Mouse (Mus musculus) forebrain, embryonic 13.5 days (tissue): ENCODE data around the gene Cxcr2. TPM values are rescaled to one million over a fixed set of nuclear protein-coding genes. Genes with fewer than 3 reads are reported as not detected.

Source experiments
- ATAC-seq: fragments of 200-750 bp; cut with Nextera tagmentation; 2 replicates; pipeline ENCODE4 v1.8.0; 2017
- H3K27ac ChIP-seq: fragments of 300-500 bp; sonication (generic); 2 replicates; pipeline ENCODE4 v1.5.1; 2015; ENCODE audit warnings: inconsistent platforms, mild to moderate bottlenecking, moderate library complexity
- H3K27me3 ChIP-seq: fragments of 300-500 bp; sonication (generic); 2 replicates; pipeline ENCODE4 v1.6.1; 2015; ENCODE audit warnings: mild to moderate bottlenecking, inconsistent platforms
- H3K36me3 ChIP-seq: fragments of 300-500 bp; sonication (generic); 2 replicates; pipeline ENCODE4 v1.6.1; 2015; ENCODE audit warnings: mild to moderate bottlenecking, inconsistent platforms; ENCODE audit not compliant: poor library complexity, severe bottlenecking
- H3K4me1 ChIP-seq: fragments of 300-500 bp; sonication (generic); 2 replicates; pipeline ENCODE4 v1.6.1; 2015; ENCODE audit warnings: inconsistent platforms
- H3K4me2 ChIP-seq: fragments of 300-500 bp; sonication (generic); 2 replicates; pipeline ENCODE4 v1.6.1; 2015; ENCODE audit warnings: inconsistent platforms, mild to moderate bottlenecking, moderate library complexity
- H3K4me3 ChIP-seq: fragments of 300-500 bp; sonication (generic); 2 replicates; pipeline ENCODE4 v1.5.1; 2015; ENCODE audit warnings: mild to moderate bottlenecking, inconsistent platforms
- H3K9ac ChIP-seq: fragments of 300-500 bp; sonication (generic); 2 replicates; pipeline ENCODE4 v1.6.1; 2015; ENCODE audit warnings: mild to moderate bottlenecking, inconsistent platforms
- H3K9me3 ChIP-seq: fragments of 300-500 bp; sonication (generic); replicated peaks from 2 replicates; pipeline ENCODE4 v1.6.1; 2016; ENCODE audit warnings: inconsistent platforms
- WGBS: fragments of 180-500 bp; shearing (Covaris S2); methylation state at CpG from one replicate; pipeline ENCODE4 v1.1.7; 2015; 5-methylcytosine and 5-hydroxymethylcytosine counted together
- polyA plus RNA-seq: library from polyadenylated mRNA; unstranded; fragments of >200 nt; fragmentation: Nextera tagmentation; extraction: Ambion mirVana; gene quantifications from 2 replicates; pipeline ENCODE4 v1.2.1, GENCODE M21; 2015

Cxcr2 gene
- polyA plus RNA-seq, 1 experiment from 2014 or later = 0.14 TPM

GRCm38 (mm10) chr1:74179624-74180408, 26.0 kb downstream of the Cxcr2 start:
- WGBS = 68% methylated on average over 9 of the region's 9 CpGs
- Histone ChIP-seq H3K4me3 (no peak overlapping the region), H3K9ac (no peak overlapping the region), H3K36me3 (no peaks in the 10 kb centered on the region), H3K27me3 (no peaks in the 10 kb centered on the region), H3K9me3 (no peaks in the 10 kb centered on the region), H3K4me2 (no peak overlapping the region), H3K4me1 (no peaks in the 10 kb centered on the region), H3K27ac (no peak overlapping the region)
- ATAC-seq = no peak

GRCm38 (mm10) chr1:74181462-74181861, 27.7 kb downstream of the Cxcr2 start:
- Histone ChIP-seq H3K27me3 (no peaks in the 10 kb centered on the region), H3K9ac (no peak overlapping the region), H3K4me2 (no peak overlapping the region), H3K27ac (no peak overlapping the region), H3K4me1 (no peaks in the 10 kb centered on the region), H3K4me3 (no peak overlapping the region), H3K36me3 (no peaks in the 10 kb centered on the region), H3K9me3 (no peaks in the 10 kb centered on the region)
- ATAC-seq = no peak
- 81% methylated on average over 2 of the region's 2 CpGs for WGBS

- H3K27me3 ChIP-seq = no peaks in the 10 kb centered on the region
- H3K9ac ChIP-seq = no peak overlapping the region
- H3K4me3 ChIP-seq = no peak overlapping the region
- H3K9me3 ChIP-seq = no peaks in the 10 kb centered on the region
- H3K4me2 ChIP-seq = no peak overlapping the region
- no peak overlapping the region for H3K27ac ChIP-seq
- no peak for ATAC-seq
- H3K36me3 ChIP-seq = no peaks in the 10 kb centered on the region
- H3K4me1 ChIP-seq = no peaks in the 10 kb centered on the region
- 63% methylated on average over 2 of the region's 2 CpGs for WGBS
Observed at GRCm38 (mm10) chr1:74183006-74183405, 29.2 kb downstream of the Cxcr2 start.

- Histone ChIP-seq H3K9me3 (no peaks in the 10 kb centered on the region), H3K4me1 (no peaks in the 10 kb centered on the region), H3K27ac (no peak overlapping the region), H3K27me3 (no peaks in the 10 kb centered on the region), H3K9ac (no peak overlapping the region), H3K4me3 (no peak overlapping the region), H3K36me3 (no peaks in the 10 kb centered on the region), H3K4me2 (no peak overlapping the region)
- ATAC-seq = no peak
- 92% methylated on average over 7 of the region's 7 CpGs for WGBS
Observed at GRCm38 (mm10) chr1:74190471-74190870, 36.7 kb downstream of the Cxcr2 start.

- WGBS = 89% methylated on average over 2 of the region's 2 CpGs
- H3K36me3 ChIP-seq = no peaks in the 10 kb centered on the region
- no peak for ATAC-seq
Observed at GRCm38 (mm10) chr1:74192711-74193110, 38.9 kb downstream of the Cxcr2 start.

GRCm38 (mm10) chr1:74194445-74194844, 40.7 kb downstream of the Cxcr2 start, which contains the start of gene Cxcr1:
Gene Cxcr1 (minus strand): TSS chr1:74194631.
- Histone ChIP-seq H3K4me1 (no peaks in the 10 kb centered on the region), H3K27ac (no peak within 1 kb of the TSS), H3K9me3 (no peaks in the 10 kb centered on the region), H3K4me2 (no peak within 1 kb of the TSS), H3K36me3 (no peaks in the 10 kb centered on the region), H3K9ac (no peak within 1 kb of the TSS), H3K27me3 (no peaks in the 10 kb centered on the region), H3K4me3 (no peak within 1 kb of the TSS)
- 70% methylated on average over 8 of the region's 8 CpGs for WGBS
- no peak for ATAC-seq

More at GRCm38 (mm10) chr1:74192711-74193110, 38.9 kb downstream of the Cxcr2 start:
- H3K4me3 ChIP-seq = no peak overlapping the region
- no peaks in the 10 kb centered on the region for H3K27me3 ChIP-seq
- H3K9ac ChIP-seq = no peak overlapping the region
- H3K9me3 ChIP-seq = no peaks in the 10 kb centered on the region
- no peak overlapping the region for H3K27ac ChIP-seq
- no peak overlapping the region for H3K4me2 ChIP-seq
- no peaks in the 10 kb centered on the region for H3K4me1 ChIP-seq

- 56% methylated on average over 7 of the region's 7 CpGs for WGBS
Observed at GRCm38 (mm10) chr1:74195961-74196360, 42.2 kb downstream of the Cxcr2 start.

GRCm38 (mm10) chr1:74196621-74197419, 43.0 kb downstream of the Cxcr2 start:
- Histone ChIP-seq H3K4me1 (no peaks in the 10 kb centered on the region), H3K9me3 (no peaks in the 10 kb centered on the region), H3K27ac (no peak overlapping the region), H3K36me3 (no peaks in the 10 kb centered on the region), H3K9ac (no peak overlapping the region), H3K27me3 (no peaks in the 10 kb centered on the region), H3K4me2 (no peak overlapping the region), H3K4me3 (no peak overlapping the region)
- ATAC-seq = no peak
- WGBS = 83% methylated on average over 17 of the region's 17 CpGs

More at GRCm38 (mm10) chr1:74195961-74196360, 42.2 kb downstream of the Cxcr2 start:
- Histone ChIP-seq H3K4me1 (no peaks in the 10 kb centered on the region), H3K9ac (no peak overlapping the region), H3K4me3 (no peak overlapping the region), H3K36me3 (no peaks in the 10 kb centered on the region), H3K27ac (no peak overlapping the region), H3K4me2 (no peak overlapping the region), H3K27me3 (no peaks in the 10 kb centered on the region), H3K9me3 (no peaks in the 10 kb centered on the region)
- ATAC-seq = no peak

GRCm38 (mm10) chr1:74197726-74198470, 44.1 kb downstream of the Cxcr2 start:
- 80% methylated on average over 12 of the region's 12 CpGs for WGBS
- Histone ChIP-seq H3K4me2 (no peak overlapping the region), H3K9me3 (no peaks in the 10 kb centered on the region), H3K4me1 (no peaks in the 10 kb centered on the region), H3K36me3 (no peaks in the 10 kb centered on the region), H3K27me3 (no peaks in the 10 kb centered on the region), H3K4me3 (no peak overlapping the region), H3K27ac (no peak overlapping the region), H3K9ac (no peak overlapping the region)
- no peak for ATAC-seq

- no peaks in the 10 kb centered on the region for H3K4me1 ChIP-seq
- H3K9ac ChIP-seq = no peak overlapping the region
- H3K4me2 ChIP-seq = no peak overlapping the region
- ATAC-seq = no peak
- no peaks in the 10 kb centered on the region for H3K36me3 ChIP-seq
- H3K4me3 ChIP-seq = no peak overlapping the region
- no peaks in the 10 kb centered on the region for H3K27me3 ChIP-seq
- WGBS = 76% methylated on average over 8 of the region's 8 CpGs
- no peak overlapping the region for H3K27ac ChIP-seq
- no peaks in the 10 kb centered on the region for H3K9me3 ChIP-seq
Observed at GRCm38 (mm10) chr1:74199046-74199445, 45.3 kb downstream of the Cxcr2 start.

GRCm38 (mm10) chr1:74201048-74201844, 47.5 kb downstream of the Cxcr2 start:
- no peak overlapping the region for H3K27ac ChIP-seq
- H3K36me3 ChIP-seq = no peaks in the 10 kb centered on the region
- no peaks in the 10 kb centered on the region for H3K9me3 ChIP-seq
- no peak overlapping the region for H3K4me2 ChIP-seq
- 85% methylated on average over 7 of the region's 7 CpGs for WGBS
- H3K9ac ChIP-seq = no peak overlapping the region
- H3K4me3 ChIP-seq = no peak overlapping the region
- no peaks in the 10 kb centered on the region for H3K27me3 ChIP-seq
- ATAC-seq = no peak
- no peaks in the 10 kb centered on the region for H3K4me1 ChIP-seq
